Mouse (Mus musculus) layer of hippocampus, postnatal 25 days (tissue): ENCODE data around the gene Vmn1r88. TPM values are rescaled to one million over a fixed set of nuclear protein-coding genes. Genes with fewer than 3 reads are reported as not detected.
"Not testable (repeated sequence)": the region's sequence is repeated elsewhere in the genome, so short reads cannot be mapped to it uniquely, and the experiment has no call there.

Experiments
- DNase-seq, 2 experiments: peaks; one replicate each; pipeline ENCODE4 v3.0.0; 2022; ENCODE audit warnings: mixed read lengths in 2 of 2, low spot score in 1 of 2; ENCODE audit errors: extremely low spot score in 1 of 2
- total RNA-seq, 2 experiments: library from RNA; stranded (reverse); gene quantifications; 2 replicates each; pipeline ENCODE4 v1.2.3; 2021

The Vmn1r88 gene
- under 1 TPM; 0.14 to 0.15 TPM for total RNA-seq

GRCm38 (mm10) chr7:13159268-13159667 lies at the start of gene Vmn1r88:
Gene Vmn1r88, plus strand, starts transcription at chr7:13159568.
- DNase-seq = no peak

- no peak for DNase-seq
These were observed 39.6 kb upstream of the Vmn1r88 start, which contains the start of gene Vmn1r86 for GRCm38 (mm10) chr7:13119817-13120216. Gene Vmn1r86, minus strand, starts transcription at chr7:13119917.

GRCm38 (mm10) chr7:13123554-13124153 lies 35.7 kb upstream of the Vmn1r88 start:
- DNase-seq = not testable (repeated sequence)

GRCm38 (mm10) chr7:13131856-13132255 lies 27.5 kb upstream of the Vmn1r88 start:
- DNase-seq = no peak

GRCm38 (mm10) chr7:13137340-13137739 lies 22.0 kb upstream of the Vmn1r88 start:
- no peak for DNase-seq

- no peak for DNase-seq
These were observed 19.3 kb upstream of the Vmn1r88 start, which contains the start of gene Vmn1r87 for GRCm38 (mm10) chr7:13140057-13140456. Gene Vmn1r87, minus strand, starts transcription at chr7:13140157.

GRCm38 (mm10) chr7:13212720-13213119 lies 53.4 kb downstream of the Vmn1r88 start, which contains the start of gene Vmn1r89:
Gene Vmn1r89, plus strand, starts transcription at chr7:13213020.
- no peak for DNase-seq

Other genes with a start within 250 kb of the Vmn1r88 start
- 100 to 1,000 TPM; 379 to 453 TPM for gene Rps5, start 237.3 kb upstream of the Vmn1r88 start, total RNA-seq
- 1 to 10 TPM in 1 of 2 experiments, under 1 TPM in 1; 0.91 to 1.3 TPM for gene Rnf225, start 232.2 kb upstream of the Vmn1r88 start, total RNA-seq
- 10 to 100 TPM; 10.2 to 12.1 TPM for gene Zfp324, start 193.7 kb upstream of the Vmn1r88 start, total RNA-seq
- 1 to 10 TPM; 8.1 to 9.1 TPM for gene Zfp446, start 181.7 kb upstream of the Vmn1r88 start, total RNA-seq
- gene Slc27a5, start 161.4 kb upstream of the Vmn1r88 start, total RNA-seq = under 1 TPM; 0.22 to 0.47 TPM
- 100 to 1,000 TPM; 236 to 250 TPM for gene Trim28, start 160.5 kb upstream of the Vmn1r88 start, total RNA-seq
- 10 to 100 TPM; 34.4 to 35.3 TPM for gene Zbtb45, start 149.5 kb upstream of the Vmn1r88 start, total RNA-seq
- gene Chmp2a, start 124.8 kb upstream of the Vmn1r88 start, total RNA-seq = 100 to 1,000 TPM; 128 to 149 TPM
- gene Ube2m, start 121.3 kb upstream of the Vmn1r88 start, total RNA-seq = 100 to 1,000 TPM; 197 to 209 TPM
- gene Mzf1, start 104.8 kb upstream of the Vmn1r88 start, total RNA-seq = 10 to 100 TPM; 12.8 to 18.0 TPM
- gene Vmn1r85, start 64.4 kb upstream of the Vmn1r88 start, total RNA-seq = not detected
- gene Vmn1r86, start 39.7 kb upstream of the Vmn1r88 start, total RNA-seq = not detected
- gene Vmn1r87, start 19.4 kb upstream of the Vmn1r88 start, total RNA-seq = not detected
- gene Vmn1r89, start 53.5 kb downstream of the Vmn1r88 start, total RNA-seq = not detected
- gene Lig1, start 117.7 kb downstream of the Vmn1r88 start, total RNA-seq = 1 to 10 TPM; 5.0 to 6.4 TPM
- 10 to 100 TPM; 12.6 to 15.2 TPM for gene Zswim9, start 119.2 kb downstream of the Vmn1r88 start, total RNA-seq
- under 1 TPM; 0.20 to 0.23 TPM for gene Pla2g4c, start 165.1 kb downstream of the Vmn1r88 start, total RNA-seq
- gene Cabp5, start 238.6 kb downstream of the Vmn1r88 start, total RNA-seq = not detected